Mouse (Mus musculus): ENCODE results near the gene Kcnb1.
A peak's percentile ranks its signal among the peaks of the same experiment; 100 is the strongest.
"Not testable (repeated sequence)": the region's sequence is repeated elsewhere in the genome, so short reads cannot be mapped to it uniquely, and the experiment has no call there.

The Kcnb1 gene

DNA sequence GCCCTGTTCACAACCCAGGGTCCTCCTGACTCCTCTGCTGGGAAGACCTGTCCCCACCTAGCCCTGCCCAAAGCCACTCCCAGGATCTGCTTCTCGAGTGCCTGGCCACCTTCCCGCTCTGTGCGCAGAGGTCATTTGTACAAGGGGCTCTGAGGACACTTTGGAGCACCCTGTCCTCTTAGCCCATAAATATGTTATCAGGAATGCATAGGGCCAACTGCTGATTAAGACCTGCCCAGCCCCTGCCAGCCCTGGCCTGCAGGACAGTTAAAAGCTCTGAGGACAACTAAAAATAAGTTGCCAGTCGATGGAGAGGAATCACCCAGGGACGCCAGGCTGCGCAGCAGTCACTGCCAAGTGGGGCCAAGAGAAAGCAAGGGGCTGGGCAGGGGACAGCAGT lies 22.6 kb upstream of the Kcnb1 start:
- Histone ChIP-seq H3K9me3 (ENCODE audit: low read length) (no peaks in the 10 kb centered on the region), H3K4me3 (replicated peaks; ENCODE audit: low read length) (0 out of 2 replicates have a peak overlapping the region, but pooled peaks have one; percentile 5), H3K36me3 (ENCODE audit: insufficient read depth, low read length) (peaks cover 68% of the 10 kb centered on the region), H3K27me3 (ENCODE audit: insufficient read depth, low read length) (no peaks in the 10 kb centered on the region), H3K4me1 (replicated peaks; ENCODE audit: low read depth, low read length) (peaks cover 59% of the 10 kb centered on the region)
- TF ChIP-seq CTCF (conservative IDR thresholded peaks at IDR 0.05; ENCODE audit: low read length) (no peak), POU5F1 (IDR thresholded peaks at IDR 0.05; ENCODE audit: borderline replicate concordance, low read length) (no peak), NANOG (IDR thresholded peaks at IDR 0.05; ENCODE audit: borderline replicate concordance, low read length) (no peak)

DNA sequence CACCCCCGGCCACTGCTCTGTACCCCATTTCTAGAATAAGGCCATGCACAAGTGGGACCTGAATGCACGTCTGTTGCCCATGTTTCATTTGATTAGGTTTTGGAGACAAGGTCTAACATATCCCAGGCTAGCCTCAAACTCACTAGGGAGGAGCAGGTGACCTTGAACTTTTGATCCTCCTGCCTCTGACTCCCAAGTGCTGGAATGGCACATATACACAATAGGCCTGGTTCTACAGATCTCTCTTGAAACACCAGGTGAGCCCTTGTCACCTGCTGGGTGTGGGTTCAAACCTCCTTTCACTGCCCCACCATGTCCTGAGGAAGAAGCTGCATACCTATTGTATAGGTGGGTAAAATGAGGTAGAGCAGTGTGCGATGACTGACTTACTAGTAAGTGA lies 22.1 kb upstream of the Kcnb1 start:
- Histone ChIP-seq H3K36me3 (ENCODE audit: insufficient read depth, low read length) (peaks cover 68% of the 10 kb centered on the region), H3K4me3 (replicated peaks; ENCODE audit: low read length) (peak overlapping the region; percentile 5; the same call in 1 of the 2 replicates), H3K9me3 (ENCODE audit: low read length) (no peaks in the 10 kb centered on the region), H3K4me1 (replicated peaks; ENCODE audit: low read depth, low read length) (peaks cover 64% of the 10 kb centered on the region), H3K27me3 (ENCODE audit: insufficient read depth, low read length) (no peaks in the 10 kb centered on the region)
- no peak for TF ChIP-seq POU5F1 (IDR thresholded peaks at IDR 0.05; ENCODE audit: borderline replicate concordance, low read length)
- no peak for TF ChIP-seq NANOG (IDR thresholded peaks at IDR 0.05; ENCODE audit: borderline replicate concordance, low read length)
- no peak for TF ChIP-seq CTCF (conservative IDR thresholded peaks at IDR 0.05; ENCODE audit: low read length)

- no peaks in the 10 kb centered on the region for H3K27me3 ChIP-seq (ENCODE audit: insufficient read depth, low read length)
- H3K4me3 ChIP-seq (replicated peaks; ENCODE audit: low read length), result no peak overlapping the region
- peaks cover 65% of the 10 kb centered on the region for H3K36me3 ChIP-seq (ENCODE audit: insufficient read depth, low read length)
- no peaks in the 10 kb centered on the region for H3K9me3 ChIP-seq (ENCODE audit: low read length)
- TF ChIP-seq CTCF (conservative IDR thresholded peaks at IDR 0.05; ENCODE audit: low read length) (no peak), POU5F1 (IDR thresholded peaks at IDR 0.05; ENCODE audit: borderline replicate concordance, low read length) (no peak), NANOG (IDR thresholded peaks at IDR 0.05; ENCODE audit: borderline replicate concordance, low read length) (no peak)
- H3K4me1 ChIP-seq (replicated peaks; ENCODE audit: low read depth, low read length), result peaks cover 74% of the 10 kb centered on the region
Measured at GRCm38 (mm10) chr2:167209900-167210299, 19.9 kb upstream of the Kcnb1 start.

GRCm38 (mm10) chr2:167208984-167209383 lies 19.0 kb upstream of the Kcnb1 start:
- Histone ChIP-seq H3K9me3 (ENCODE audit: low read length) (no peaks in the 10 kb centered on the region), H3K4me1 (replicated peaks; ENCODE audit: low read depth, low read length) (peaks cover 72% of the 10 kb centered on the region), H3K4me3 (replicated peaks; ENCODE audit: low read length) (no peak overlapping the region), H3K27me3 (ENCODE audit: insufficient read depth, low read length) (no peaks in the 10 kb centered on the region), H3K36me3 (ENCODE audit: insufficient read depth, low read length) (peaks cover 62% of the 10 kb centered on the region)
- no peak for TF ChIP-seq NANOG (IDR thresholded peaks at IDR 0.05; ENCODE audit: borderline replicate concordance, low read length)
- no peak for TF ChIP-seq POU5F1 (IDR thresholded peaks at IDR 0.05; ENCODE audit: borderline replicate concordance, low read length)
- TF ChIP-seq CTCF (conservative IDR thresholded peaks at IDR 0.05; ENCODE audit: low read length), result no peak

DNA sequence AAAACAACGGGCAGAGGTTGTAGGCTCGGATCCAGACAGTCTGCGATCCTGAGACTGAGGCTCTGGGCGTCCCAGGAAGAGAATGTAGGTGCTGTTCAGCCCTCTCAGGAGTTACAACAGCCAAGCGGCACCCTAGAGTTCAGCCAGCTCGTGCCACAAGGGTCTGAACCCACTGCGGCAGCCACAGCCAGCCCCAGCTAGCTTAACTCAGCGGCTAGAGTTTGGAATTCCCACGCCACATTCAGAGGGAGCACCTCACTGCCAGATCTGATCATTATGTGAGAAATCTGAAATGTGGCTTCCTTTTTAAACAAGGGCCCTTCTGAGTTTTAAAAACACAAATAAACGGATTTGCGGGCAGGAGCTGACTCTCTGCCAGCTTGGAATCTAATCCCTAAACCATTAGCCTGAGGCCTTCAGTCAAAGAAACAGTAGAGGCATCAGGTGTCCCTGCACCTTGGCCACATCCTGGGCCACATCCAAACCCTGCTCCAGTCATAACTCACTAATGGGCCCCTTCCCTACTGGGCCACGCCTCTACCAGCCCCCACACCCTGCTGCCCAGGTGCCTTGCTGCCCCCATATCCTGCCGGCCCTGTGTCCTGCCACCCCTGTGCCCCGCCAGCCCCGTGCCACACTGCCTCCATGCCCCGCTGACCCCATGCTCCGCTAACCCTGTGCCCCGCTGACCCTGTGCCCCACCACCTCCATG lies 16.1 kb upstream of the Kcnb1 start:
- peaks cover 57% of the 10 kb centered on the region for H3K4me1 ChIP-seq (replicated peaks; ENCODE audit: low read depth, low read length)
- peaks cover 1% of the 10 kb centered on the region; the same call in 1 of the 2 replicates for H3K27me3 ChIP-seq (ENCODE audit: insufficient read depth, low read length)
- no peak for TF ChIP-seq NANOG (IDR thresholded peaks at IDR 0.05; ENCODE audit: borderline replicate concordance, low read length)
- no peak for TF ChIP-seq CTCF (conservative IDR thresholded peaks at IDR 0.05; ENCODE audit: low read length)
- no peak for TF ChIP-seq POU5F1 (IDR thresholded peaks at IDR 0.05; ENCODE audit: borderline replicate concordance, low read length)
- peaks cover 77% of the 10 kb centered on the region for H3K36me3 ChIP-seq (ENCODE audit: insufficient read depth, low read length)
- peak overlapping the region; percentile 57 for H3K4me3 ChIP-seq (replicated peaks; ENCODE audit: low read length)
- no peaks in the 10 kb centered on the region for H3K9me3 ChIP-seq (ENCODE audit: low read length)

DNA sequence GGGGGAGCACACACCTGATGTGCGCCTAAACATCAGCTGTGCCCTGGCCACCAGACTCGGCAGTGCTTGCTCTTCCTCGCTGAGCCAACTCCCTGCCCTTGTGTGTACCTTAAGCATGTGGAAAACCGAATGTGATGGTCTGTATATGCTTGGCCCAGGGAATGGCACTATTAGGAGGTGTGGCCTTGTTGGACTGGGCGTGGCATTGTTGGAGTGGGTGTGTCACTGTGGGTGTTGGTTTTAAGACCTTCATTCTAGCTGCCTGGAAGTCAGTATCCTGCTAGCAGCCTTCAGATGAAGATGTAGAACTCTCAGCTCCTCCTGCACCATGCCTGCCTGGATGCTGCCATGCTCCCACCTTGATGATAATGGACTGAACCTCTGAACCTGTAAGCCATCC lies 14.7 kb upstream of the Kcnb1 start:
- H3K4me3 ChIP-seq (replicated peaks; ENCODE audit: low read length), result 0 out of 2 replicates have a peak overlapping the region, but pooled peaks have one; percentile 14
- peaks cover 77% of the 10 kb centered on the region for H3K36me3 ChIP-seq (ENCODE audit: insufficient read depth, low read length)
- not testable (repeated sequence) for H3K9me3 ChIP-seq (ENCODE audit: low read length); H3K27me3 ChIP-seq (ENCODE audit: insufficient read depth, low read length)
- peaks cover 55% of the 10 kb centered on the region for H3K4me1 ChIP-seq (replicated peaks; ENCODE audit: low read depth, low read length)

DNA sequence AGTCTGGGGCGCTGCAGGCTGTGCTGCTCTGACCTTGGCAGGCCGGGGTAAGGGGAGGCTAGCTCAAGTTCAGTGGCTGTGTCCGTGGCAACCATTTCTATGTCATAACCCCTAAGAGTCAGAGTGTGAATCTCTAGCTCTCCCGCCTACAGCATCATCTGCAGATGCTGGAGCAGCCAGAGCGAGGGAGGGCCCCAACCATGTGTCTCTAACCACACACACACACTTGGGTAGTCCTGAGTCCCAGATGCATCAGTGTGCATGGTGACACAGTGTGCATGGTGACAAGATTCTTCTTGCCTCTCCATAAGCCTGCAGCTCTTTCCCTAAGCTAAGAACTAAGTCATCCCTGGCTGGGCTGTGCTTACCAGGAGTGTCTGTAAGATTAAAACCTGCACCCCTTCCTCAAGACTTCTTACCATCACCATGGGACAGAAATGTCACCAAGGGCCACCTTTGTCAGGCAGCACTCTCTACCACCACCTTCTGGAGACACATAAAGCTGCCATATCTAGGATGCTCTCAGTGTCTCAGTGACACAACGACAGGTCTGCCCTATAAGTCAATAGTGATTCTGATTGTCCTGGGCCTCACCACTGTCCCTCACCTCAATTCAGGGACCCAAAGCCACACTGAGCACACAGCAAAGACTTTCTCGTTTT lies 13.7 kb upstream of the Kcnb1 start:
- no peaks in the 10 kb centered on the region for H3K9me3 ChIP-seq (ENCODE audit: low read length)
- TF ChIP-seq POU5F1 (IDR thresholded peaks at IDR 0.05; ENCODE audit: borderline replicate concordance, low read length) (no peak), NANOG (IDR thresholded peaks at IDR 0.05; ENCODE audit: borderline replicate concordance, low read length) (no peak), CTCF (conservative IDR thresholded peaks at IDR 0.05; ENCODE audit: low read length) (peak; percentile 21)
- H3K4me3 ChIP-seq (replicated peaks; ENCODE audit: low read length), result no peak overlapping the region
- H3K27me3 ChIP-seq (ENCODE audit: insufficient read depth, low read length), result peaks cover 4% of the 10 kb centered on the region; the same call in 1 of the 2 replicates
- peaks cover 65% of the 10 kb centered on the region for H3K4me1 ChIP-seq (replicated peaks; ENCODE audit: low read depth, low read length)
- H3K36me3 ChIP-seq (ENCODE audit: insufficient read depth, low read length), result peaks cover 67% of the 10 kb centered on the region

DNA sequence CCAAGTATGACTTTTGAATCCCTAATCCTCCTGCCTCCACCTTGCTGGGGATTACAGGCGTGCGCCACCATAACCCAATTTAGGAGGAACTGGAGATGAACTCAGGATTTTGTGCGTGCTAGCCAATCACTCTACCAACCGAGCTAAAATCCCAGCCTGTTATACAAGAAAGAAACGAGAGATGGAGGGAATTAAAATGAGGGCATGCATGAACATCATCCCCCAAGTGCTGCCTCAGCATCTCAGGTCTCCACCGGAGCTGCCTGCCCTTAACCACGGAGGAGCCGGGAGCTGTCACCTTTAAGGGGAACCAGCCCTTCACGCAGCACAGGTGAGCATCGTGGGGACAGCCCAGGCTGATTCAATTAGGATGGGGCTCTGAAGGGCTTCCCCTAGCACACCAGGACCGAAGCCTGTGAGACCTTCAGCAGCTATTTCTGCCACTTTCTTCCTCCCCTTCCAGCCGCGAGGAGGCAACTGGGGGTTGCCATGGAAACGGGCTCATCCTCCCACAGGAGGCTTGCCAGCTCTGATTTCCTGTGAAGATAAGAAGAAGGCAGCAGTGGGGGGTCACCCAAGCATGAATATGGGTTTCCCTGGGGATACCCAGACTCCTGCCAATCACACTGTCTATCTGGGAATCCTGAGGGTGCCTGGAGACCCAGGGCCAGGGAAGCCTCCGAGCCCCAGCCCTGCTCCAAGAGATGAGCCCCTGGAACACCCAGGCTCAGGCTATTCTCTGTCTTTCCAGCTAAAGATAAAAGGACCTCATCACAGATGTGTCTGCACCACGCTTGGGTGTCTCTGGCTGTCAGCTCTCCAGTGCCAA lies 11.7 kb upstream of the Kcnb1 start:
- no peak for TF ChIP-seq POU5F1 (IDR thresholded peaks at IDR 0.05; ENCODE audit: borderline replicate concordance, low read length)
- TF ChIP-seq CTCF (conservative IDR thresholded peaks at IDR 0.05; ENCODE audit: low read length), result no peak
- TF ChIP-seq NANOG (IDR thresholded peaks at IDR 0.05; ENCODE audit: borderline replicate concordance, low read length), result no peak

More for the DNA sequence above, 11.7 kb upstream of the Kcnb1 start:
- no peak overlapping the region for H3K4me3 ChIP-seq (replicated peaks; ENCODE audit: low read length)
- H3K27me3 ChIP-seq (ENCODE audit: insufficient read depth, low read length), result peaks cover 7% of the 10 kb centered on the region; the same call in 1 of the 2 replicates
- peaks cover 60% of the 10 kb centered on the region for H3K4me1 ChIP-seq (replicated peaks; ENCODE audit: low read depth, low read length)
- peaks cover 48% of the 10 kb centered on the region for H3K36me3 ChIP-seq (ENCODE audit: insufficient read depth, low read length)
- no peaks in the 10 kb centered on the region for H3K9me3 ChIP-seq (ENCODE audit: low read length)
